Mouse (Mus musculus): ENCODE measurements at regions not wholly inside any gene's neighbourhood (a gene's known extent, or its start where the extent isn't known, plus 50 kb on each side); places are given as distances from the start of the nearest gene placed in this dataset.

DNA sequence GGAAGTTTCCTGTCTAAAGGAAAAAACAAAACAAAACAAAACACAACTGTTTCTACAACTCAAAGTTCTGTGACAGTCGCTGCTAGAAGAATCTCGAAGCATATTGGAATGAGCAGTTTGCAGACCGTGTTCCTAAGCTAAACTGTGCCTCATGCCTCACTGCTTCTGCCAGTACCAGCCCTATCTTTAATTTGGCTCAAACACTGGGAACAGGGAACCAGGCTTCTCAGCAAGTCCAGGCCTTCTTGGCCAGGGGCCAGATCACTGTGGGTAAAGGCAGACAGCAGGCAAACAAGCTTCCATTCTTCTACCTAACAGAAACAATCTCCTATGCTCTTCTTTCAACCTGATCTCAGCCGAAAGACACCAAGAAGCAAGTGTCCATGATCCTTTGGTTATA is 56.5 kb downstream of the Tmsb4x start:
- Histone ChIP-seq H3K36me3 (no peaks in the 10 kb centered on the region), H3K27ac (replicated peaks) (no peak overlapping the region), H3K4me1 (no peaks in the 10 kb centered on the region), H3K4me2 (no peak overlapping the region), H3K9me3 (replicated peaks) (no peaks in the 10 kb centered on the region), H3K27me3 (replicated peaks) (peaks cover 12% of the 10 kb centered on the region; the same call in 1 of the 2 replicates), H3K9ac (replicated peaks) (no peak overlapping the region), H3K4me3 (replicated peaks) (no peak overlapping the region)
- no peak for ATAC-seq (ENCODE audit: low FRiP score)
- WGBS: 62% methylated on average over 4 of the region's 4 CpGs

DNA sequence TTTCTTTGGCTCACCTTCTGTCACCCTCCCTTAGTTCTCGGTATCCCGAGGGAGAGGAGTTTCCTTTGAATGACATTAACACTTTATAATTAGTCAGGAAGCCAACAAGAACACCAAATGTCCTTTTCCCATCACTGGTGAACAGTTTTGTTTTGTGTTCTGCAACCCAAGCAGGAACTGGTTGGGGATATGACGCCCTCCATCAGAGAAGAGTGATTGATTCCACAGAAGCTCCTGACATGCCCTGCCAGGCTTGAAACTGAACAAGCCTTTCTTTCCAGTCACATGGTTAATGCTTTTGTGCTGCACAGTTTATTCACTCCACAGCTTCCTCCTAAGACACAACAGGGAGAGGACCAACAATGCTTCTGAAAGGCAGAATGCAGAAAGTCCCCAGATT is 57.8 kb downstream of the Tmsb4x start:
- Histone ChIP-seq H3K4me3 (replicated peaks) (no peak overlapping the region), H3K36me3 (no peaks in the 10 kb centered on the region), H3K9me3 (replicated peaks) (no peaks in the 10 kb centered on the region), H3K4me2 (no peak overlapping the region), H3K27ac (replicated peaks) (no peak overlapping the region), H3K4me1 (no peaks in the 10 kb centered on the region), H3K27me3 (replicated peaks) (peaks cover 22% of the 10 kb centered on the region; the same call in 1 of the 2 replicates), H3K9ac (replicated peaks) (no peak overlapping the region)
- no peak for ATAC-seq (ENCODE audit: low FRiP score)
- 44% methylated on average over 3 of the region's 3 CpGs for WGBS

DNA sequence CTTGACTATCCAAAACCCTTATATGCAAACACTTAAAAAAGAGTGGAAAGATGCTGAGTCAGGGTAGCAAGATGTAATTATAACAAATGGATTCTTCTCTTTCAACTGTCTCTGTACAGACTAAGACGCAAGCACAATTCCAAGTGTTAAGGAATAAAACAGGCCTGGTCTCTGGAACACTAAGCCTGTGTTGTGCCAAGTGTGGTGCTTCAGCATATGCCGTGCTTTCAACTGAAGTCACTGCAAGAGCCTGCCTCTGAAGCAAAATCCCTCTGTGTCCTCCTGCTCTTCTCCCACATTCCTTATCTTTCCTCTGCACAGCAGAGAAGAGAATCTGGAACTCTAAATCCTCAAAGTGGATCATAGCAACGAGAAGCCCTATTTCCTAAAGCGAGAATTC is 59.7 kb downstream of the Tmsb4x start:
- no peaks in the 10 kb centered on the region for H3K36me3 ChIP-seq
- peaks cover 31% of the 10 kb centered on the region; the same call in 1 of the 2 replicates for H3K27me3 ChIP-seq (replicated peaks)
- WGBS: 87% methylated on average over 4 of the region's 4 CpGs
- H3K4me2 ChIP-seq: no peak overlapping the region
- H3K9me3 ChIP-seq (replicated peaks): no peaks in the 10 kb centered on the region
- H3K4me3 ChIP-seq (replicated peaks): no peak overlapping the region
- no peak overlapping the region for H3K9ac ChIP-seq (replicated peaks)
- no peaks in the 10 kb centered on the region for H3K4me1 ChIP-seq
- H3K27ac ChIP-seq (replicated peaks): no peak overlapping the region
- ATAC-seq (ENCODE audit: low FRiP score): no peak

DNA sequence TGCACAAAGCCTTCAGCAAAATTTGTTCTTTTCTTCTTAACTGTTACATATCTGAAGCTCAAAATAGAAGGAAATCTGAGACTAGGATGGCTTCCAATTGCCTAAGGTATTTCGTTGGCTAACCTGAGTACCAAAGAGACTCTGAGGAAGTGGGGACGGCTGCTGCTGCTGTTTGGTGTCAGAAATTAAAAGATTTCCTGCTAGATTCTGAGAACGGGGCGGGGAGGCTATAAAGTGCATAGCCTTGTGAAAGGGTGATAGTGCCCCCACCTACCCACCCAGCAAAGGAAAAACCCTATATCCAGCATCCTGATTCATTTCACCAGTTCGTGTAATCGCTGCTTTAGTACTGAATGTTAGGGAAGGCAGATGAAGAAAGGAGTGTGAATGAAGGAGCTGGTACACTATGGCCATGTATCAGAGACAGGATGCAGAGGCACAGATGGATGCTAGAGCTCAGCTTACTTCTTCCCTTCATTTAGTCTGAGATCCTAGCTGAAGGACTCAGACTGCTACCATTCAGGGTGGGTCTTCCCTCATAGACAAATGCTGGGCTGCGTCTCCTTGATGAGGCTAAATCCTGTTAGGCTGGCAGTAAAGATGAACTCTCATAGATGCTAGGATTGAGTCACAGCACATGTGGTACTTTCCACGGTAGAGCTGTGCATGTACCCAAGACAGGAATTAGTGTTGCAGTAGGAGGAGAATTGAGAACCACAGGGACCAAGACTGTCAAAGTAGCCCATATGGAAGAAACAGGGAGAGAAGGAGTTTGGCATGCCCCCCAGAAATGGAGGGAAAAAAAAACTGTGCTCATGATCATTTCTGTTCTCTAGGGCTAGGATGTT is 62.4 kb downstream of the Tmsb4x start:
- no peaks in the 10 kb centered on the region for H3K36me3 ChIP-seq
- ATAC-seq (ENCODE audit: low FRiP score): no peak
- H3K4me3 ChIP-seq (replicated peaks): no peak overlapping the region
- H3K27me3 ChIP-seq (replicated peaks): peaks cover 35% of the 10 kb centered on the region; the same call in 1 of the 2 replicates
- H3K4me2 ChIP-seq: no peak overlapping the region
- no peaks in the 10 kb centered on the region for H3K4me1 ChIP-seq
- H3K9ac ChIP-seq (replicated peaks): no peak overlapping the region
- H3K27ac ChIP-seq (replicated peaks): no peak overlapping the region
- 73% methylated on average over 8 of the region's 8 CpGs for WGBS
- no peaks in the 10 kb centered on the region for H3K9me3 ChIP-seq (replicated peaks)

DNA sequence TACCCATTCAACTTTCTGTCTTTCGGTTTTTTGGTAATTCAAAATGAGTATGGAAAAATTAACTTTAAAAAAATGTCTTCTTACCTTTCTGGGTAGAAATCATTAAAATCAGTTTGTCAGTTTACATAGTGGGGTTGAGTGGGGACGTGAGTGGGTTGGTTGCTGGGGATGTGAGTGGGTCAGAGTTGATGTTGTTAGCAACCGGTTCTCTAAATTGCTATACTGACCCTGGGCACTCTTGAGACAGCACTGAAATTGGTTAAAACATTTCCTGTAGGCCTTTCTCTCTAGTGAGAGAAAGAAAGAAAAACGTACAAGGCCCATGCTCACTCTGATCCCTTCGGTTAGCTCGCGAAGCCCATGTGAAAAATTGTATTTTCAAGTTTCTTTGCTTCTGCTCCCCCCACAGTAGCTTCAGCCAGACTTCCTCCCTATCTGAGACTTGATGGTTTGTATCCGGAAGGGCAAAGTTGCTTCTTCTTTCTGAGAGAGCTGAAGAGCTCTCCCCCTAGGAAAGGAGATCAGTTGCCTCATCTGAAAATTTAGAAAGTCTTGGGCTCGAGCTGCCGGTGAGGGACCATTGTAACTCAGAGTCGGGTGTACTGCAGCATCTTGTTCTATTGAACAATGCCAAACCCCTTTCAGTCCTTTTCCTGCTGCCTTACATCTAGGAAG is 63.5 kb downstream of the Tmsb4x start:
- Histone ChIP-seq H3K9ac (replicated peaks) (no peak overlapping the region), H3K36me3 (no peaks in the 10 kb centered on the region), H3K4me3 (replicated peaks) (no peak overlapping the region), H3K27ac (replicated peaks) (no peak overlapping the region), H3K4me1 (no peaks in the 10 kb centered on the region), H3K4me2 (no peak overlapping the region), H3K27me3 (replicated peaks) (peaks cover 32% of the 10 kb centered on the region; the same call in 1 of the 2 replicates), H3K9me3 (replicated peaks) (no peaks in the 10 kb centered on the region)
- WGBS: 76% methylated on average over 11 of the region's 11 CpGs
- ATAC-seq (ENCODE audit: low FRiP score): no peak

DNA sequence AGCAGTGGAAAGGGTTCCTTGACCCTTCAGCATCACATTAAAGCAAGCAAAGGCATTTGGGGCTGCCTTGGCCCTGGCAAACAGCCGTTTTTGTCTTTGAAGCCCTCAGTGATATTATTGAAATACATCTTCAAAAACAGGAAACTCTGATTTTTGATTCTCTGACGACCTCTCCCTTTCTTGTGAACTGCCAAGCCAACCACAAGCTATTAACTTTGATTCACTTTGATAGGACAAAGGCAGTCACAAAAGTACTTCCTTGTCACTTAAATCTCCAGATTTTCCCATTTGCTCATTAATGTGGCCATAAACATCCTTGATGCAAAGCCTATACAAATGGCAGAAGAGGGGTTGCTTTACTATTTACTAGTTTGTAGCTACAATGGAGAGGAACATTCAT is 70.0 kb downstream of the Tmsb4x start:
- Histone ChIP-seq H3K27ac (replicated peaks) (no peak overlapping the region), H3K4me2 (no peak overlapping the region), H3K27me3 (replicated peaks) (peaks cover 7% of the 10 kb centered on the region; the same call in 1 of the 2 replicates), H3K36me3 (no peaks in the 10 kb centered on the region), H3K4me3 (replicated peaks) (no peak overlapping the region), H3K9ac (replicated peaks) (no peak overlapping the region), H3K4me1 (no peaks in the 10 kb centered on the region), H3K9me3 (replicated peaks) (no peaks in the 10 kb centered on the region)
- no peak for ATAC-seq (ENCODE audit: low FRiP score)
- WGBS: 68% methylated on average over 2 of the region's 2 CpGs

DNA sequence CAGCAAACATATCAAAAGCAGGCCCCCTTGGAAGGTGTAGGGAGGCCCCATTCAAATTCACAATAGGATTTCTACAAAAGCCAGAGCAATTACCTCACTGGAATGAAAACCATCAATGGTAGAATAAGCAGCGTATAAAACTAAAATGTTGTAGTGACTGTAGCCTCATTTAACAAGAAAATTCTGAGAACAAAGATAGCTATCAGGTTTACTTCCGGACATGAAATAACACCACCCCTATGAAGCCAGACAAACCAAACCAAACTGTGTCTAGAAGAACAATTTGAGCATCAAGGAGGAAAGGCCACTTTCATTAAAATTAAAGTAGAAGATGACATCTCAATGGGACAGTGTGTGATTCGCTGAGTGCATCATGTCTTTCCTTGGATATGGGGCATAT is 74.9 kb downstream of the Tmsb4x start:
- 91% methylated on average over 3 of the region's 3 CpGs for WGBS
- Histone ChIP-seq H3K4me2 (no peak overlapping the region), H3K27me3 (replicated peaks) (peaks cover 19% of the 10 kb centered on the region; the same call in 1 of the 2 replicates), H3K4me1 (no peaks in the 10 kb centered on the region), H3K27ac (replicated peaks) (no peak overlapping the region), H3K36me3 (no peaks in the 10 kb centered on the region), H3K9ac (replicated peaks) (no peak overlapping the region), H3K4me3 (replicated peaks) (no peak overlapping the region), H3K9me3 (replicated peaks) (no peaks in the 10 kb centered on the region)
- no peak for ATAC-seq (ENCODE audit: low FRiP score)

DNA sequence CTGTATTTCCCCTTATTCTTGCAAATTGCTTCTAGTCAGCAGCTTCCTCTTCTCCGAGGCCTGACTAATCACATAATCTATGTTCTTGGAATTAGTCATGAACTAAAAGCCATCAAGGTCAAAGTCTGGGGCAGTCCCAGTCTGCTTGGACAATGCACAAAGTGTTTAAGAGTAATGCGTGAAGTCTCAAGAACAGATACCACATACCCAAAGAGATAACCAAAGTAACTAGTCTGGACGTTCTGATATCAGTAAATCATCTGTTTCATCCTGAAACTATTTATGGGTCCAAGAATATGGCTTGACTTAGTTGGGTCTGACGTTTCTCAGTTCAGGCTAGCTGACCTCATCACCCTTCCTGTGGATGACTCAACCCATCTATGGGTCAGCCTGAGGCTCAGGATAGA is 76.1 kb downstream of the Tmsb4x start:
- H3K4me2 ChIP-seq: no peak overlapping the region
- no peaks in the 10 kb centered on the region for H3K4me1 ChIP-seq
- 76% methylated on average over 4 of the region's 4 CpGs for WGBS
- ATAC-seq (ENCODE audit: low FRiP score): no peak
- no peak overlapping the region for H3K9ac ChIP-seq (replicated peaks)
- H3K36me3 ChIP-seq: no peaks in the 10 kb centered on the region
- H3K4me3 ChIP-seq (replicated peaks): no peak overlapping the region
- H3K27me3 ChIP-seq (replicated peaks): peaks cover 19% of the 10 kb centered on the region; the same call in 1 of the 2 replicates
- H3K9me3 ChIP-seq (replicated peaks): no peaks in the 10 kb centered on the region
- H3K27ac ChIP-seq (replicated peaks): no peak overlapping the region

DNA sequence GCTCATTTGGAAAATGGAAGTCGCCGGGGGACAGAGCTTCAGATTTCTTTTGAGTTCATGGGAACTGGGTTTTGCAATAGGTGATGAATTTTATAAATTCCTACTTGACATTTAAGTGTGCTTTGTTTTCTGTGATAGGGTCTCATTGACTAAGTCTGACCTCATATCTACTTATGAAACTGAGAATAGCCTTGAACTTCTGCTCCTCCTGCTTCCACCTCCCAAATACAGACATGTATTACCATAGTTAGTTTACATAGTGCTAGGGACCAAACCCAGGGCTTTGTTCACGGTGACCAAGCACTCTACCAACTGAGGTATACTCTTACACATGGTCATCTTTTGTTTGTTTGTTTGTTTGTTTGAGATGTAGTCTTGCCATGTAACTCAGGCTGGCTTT is 77.8 kb downstream of the Tmsb4x start:
- WGBS: 91% methylated on average over 3 of the region's 3 CpGs
- no peak for ATAC-seq (ENCODE audit: low FRiP score)
- Histone ChIP-seq H3K27ac (replicated peaks) (no peak overlapping the region), H3K9me3 (replicated peaks) (no peaks in the 10 kb centered on the region), H3K4me2 (no peak overlapping the region), H3K9ac (replicated peaks) (no peak overlapping the region), H3K4me1 (no peaks in the 10 kb centered on the region), H3K27me3 (replicated peaks) (peaks cover 24% of the 10 kb centered on the region; the same call in 1 of the 2 replicates), H3K4me3 (replicated peaks) (no peak overlapping the region), H3K36me3 (no peaks in the 10 kb centered on the region)

DNA sequence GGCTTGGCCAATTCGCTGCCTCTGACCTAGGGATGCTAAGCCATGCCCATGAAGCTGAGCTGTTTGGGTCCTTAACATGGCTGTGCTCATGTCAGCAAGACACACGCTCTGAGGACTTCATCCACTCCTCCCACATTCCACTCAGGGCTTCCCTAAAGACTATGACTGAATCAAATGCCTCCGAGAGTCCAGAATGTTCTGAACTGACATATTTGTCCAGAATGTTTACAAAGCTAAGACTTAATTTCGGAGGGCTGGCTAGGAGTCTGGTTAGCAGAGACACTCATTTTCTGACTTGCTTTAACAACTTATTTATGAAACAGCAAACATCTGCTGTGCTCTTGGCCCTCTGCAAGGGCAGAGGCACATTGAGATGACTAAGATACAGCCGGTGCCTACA is 78.5 kb downstream of the Tmsb4x start:
- no peak for ATAC-seq (ENCODE audit: low FRiP score)

DNA sequence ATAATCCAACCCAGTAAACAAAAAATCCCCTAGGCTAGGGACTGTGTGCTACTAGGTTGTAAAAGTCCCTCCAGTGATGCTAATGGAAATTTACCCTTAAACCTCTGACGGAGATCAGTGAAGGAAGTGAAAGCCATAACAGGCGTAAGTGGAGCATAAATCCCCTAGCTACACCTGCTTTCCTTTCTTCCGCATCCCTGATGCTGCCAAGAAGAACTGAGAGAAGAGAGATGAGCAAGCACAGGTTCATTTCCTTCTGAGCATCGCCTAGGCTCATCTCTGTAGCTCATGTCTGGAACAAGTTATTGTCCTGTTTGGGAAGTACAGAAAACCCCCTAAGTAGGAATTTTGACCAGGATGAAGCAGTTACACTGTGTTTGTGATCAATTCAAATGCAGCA is 89.8 kb downstream of the Tmsb4x start:
- no peak overlapping the region for H3K27ac ChIP-seq (replicated peaks)
- H3K27me3 ChIP-seq (replicated peaks): peaks cover 16% of the 10 kb centered on the region
- no peak overlapping the region for H3K4me2 ChIP-seq
- H3K4me3 ChIP-seq (replicated peaks): no peak overlapping the region
- 73% methylated on average over 4 of the region's 4 CpGs for WGBS
- no peaks in the 10 kb centered on the region for H3K9me3 ChIP-seq (replicated peaks)
- H3K9ac ChIP-seq (replicated peaks): no peak overlapping the region
- H3K36me3 ChIP-seq: no peaks in the 10 kb centered on the region
- H3K4me1 ChIP-seq: no peaks in the 10 kb centered on the region
- no peak for ATAC-seq (ENCODE audit: low FRiP score)

More for the DNA sequence above, 78.5 kb downstream of the Tmsb4x start:
- Histone ChIP-seq H3K4me1 (no peaks in the 10 kb centered on the region), H3K9ac (replicated peaks) (no peak overlapping the region), H3K4me2 (no peak overlapping the region), H3K27ac (replicated peaks) (no peak overlapping the region), H3K9me3 (replicated peaks) (no peaks in the 10 kb centered on the region), H3K36me3 (no peaks in the 10 kb centered on the region), H3K27me3 (replicated peaks) (peaks cover 29% of the 10 kb centered on the region; the same call in 1 of the 2 replicates), H3K4me3 (replicated peaks) (no peak overlapping the region)
- 85% methylated on average over 5 of the region's 5 CpGs for WGBS

DNA sequence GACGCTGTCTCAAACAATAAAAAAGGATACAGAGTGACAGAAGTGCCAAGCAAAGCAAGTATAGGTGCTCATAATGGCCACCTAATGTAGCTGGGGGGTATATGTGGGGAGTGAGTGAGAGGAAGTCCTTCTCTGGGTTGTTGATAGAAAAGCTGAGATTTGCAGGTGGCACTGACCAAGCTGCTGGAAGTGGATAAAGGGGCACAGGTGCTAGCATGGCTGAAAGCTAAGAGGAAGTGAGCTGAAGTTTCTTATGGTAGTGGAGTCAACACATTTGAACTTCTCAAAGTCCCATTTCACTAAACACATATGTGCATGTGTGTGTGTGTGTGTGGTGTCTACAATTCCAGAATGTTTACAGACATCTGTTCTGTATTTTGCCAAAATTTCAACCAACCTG is 94.0 kb downstream of the Tmsb4x start:
- Histone ChIP-seq H3K4me3 (replicated peaks) (no peak overlapping the region), H3K36me3 (no peaks in the 10 kb centered on the region), H3K9ac (replicated peaks) (no peak overlapping the region), H3K27me3 (replicated peaks) (peaks cover 22% of the 10 kb centered on the region), H3K27ac (replicated peaks) (no peak overlapping the region), H3K9me3 (replicated peaks) (no peaks in the 10 kb centered on the region), H3K4me1 (no peaks in the 10 kb centered on the region), H3K4me2 (no peak overlapping the region)
- WGBS: 84% methylated on average over 1 of the region's 1 CpGs
- no peak for ATAC-seq (ENCODE audit: low FRiP score)
